Mouse (Mus musculus) limb, embryonic 11.5 days (tissue): Measurements from ENCODE around the gene Foxn4. TPM values are rescaled to one million over a fixed set of nuclear protein-coding genes. Genes with fewer than 3 reads are reported as not detected.

Experiments used
- ATAC-seq: fragments of 200-750 bp; cut with Nextera tagmentation; 2 replicates; pipeline ENCODE4 v1.8.0; 2017; ENCODE audit warnings: low read depth; ENCODE audit not compliant: insufficient number of reproducible peaks, low FRiP score, low TSS enrichment
- DNase-seq: peaks from one replicate; pipeline ENCODE4 v3.0.0-alpha.2; 2015; ENCODE audit warnings: low spot score
- H3K27ac ChIP-seq: fragments of 300-500 bp; sonication (generic); replicated peaks from 2 replicates; pipeline ENCODE4 v1.5.1; 2014; ENCODE audit warnings: low read depth, mild to moderate bottlenecking, low read length
- H3K27me3 ChIP-seq: fragments of 300-500 bp; sonication (generic); 2 replicates; pipeline ENCODE4 v1.6.1; 2014; ENCODE audit warnings: mild to moderate bottlenecking, low read length, mixed read lengths; ENCODE audit not compliant: control insufficient read depth, insufficient read depth
- H3K36me3 ChIP-seq: fragments of 300-500 bp; sonication (generic); 2 replicates; pipeline ENCODE4 v1.6.1; 2014; ENCODE audit warnings: mild to moderate bottlenecking, low read length, moderate library complexity, mixed read lengths; ENCODE audit not compliant: control insufficient read depth, insufficient read depth
- H3K4me1 ChIP-seq: fragments of 300-500 bp; sonication (generic); 2 replicates; pipeline ENCODE4 v1.6.1; 2014; ENCODE audit warnings: low read length, mixed read lengths; ENCODE audit not compliant: control insufficient read depth, insufficient read depth
- H3K4me2 ChIP-seq: fragments of 300-500 bp; sonication (generic); 2 replicates; pipeline ENCODE4 v1.6.1; 2014; ENCODE audit warnings: low read depth, mild to moderate bottlenecking, moderate library complexity; ENCODE audit not compliant: severe bottlenecking
- H3K4me3 ChIP-seq: fragments of 300-500 bp; sonication (generic); 2 replicates; pipeline ENCODE4 v1.5.1; 2014; ENCODE audit warnings: low read depth, low read length
- H3K9ac ChIP-seq: fragments of 300-500 bp; sonication (generic); 2 replicates; pipeline ENCODE4 v1.6.1; 2014; ENCODE audit warnings: mild to moderate bottlenecking, low read length
- H3K9me3 ChIP-seq: fragments of 300-500 bp; sonication (generic); 2 replicates; pipeline ENCODE4 v1.6.1; 2016; ENCODE audit warnings: low read length; ENCODE audit not compliant: control insufficient read depth
- WGBS: fragments of 180-500 bp; shearing (Covaris S2); extraction: QIAGEN DNeasy Blood & Tissue Kit; methylation state at CpG from one replicate; pipeline ENCODE4 v1.1.7; 2014; 5-methylcytosine and 5-hydroxymethylcytosine counted together
- polyA plus RNA-seq: library from polyadenylated mRNA; unstranded; fragments of >200 nt; fragmentation: Nextera tagmentation; extraction: Ambion mirVana; gene quantifications from 2 replicates; pipeline ENCODE4 v1.2.1, GENCODE M21; 2014

The Foxn4 gene
- polyA plus RNA-seq, 1 experiment from 2014 or later, result not detected

GRCm38 (mm10) chr5:114286102-114286501, 12.5 kb upstream of the Foxn4 start:
- Histone ChIP-seq H3K27ac (no peak overlapping the region), H3K9me3 (no peaks in the 10 kb centered on the region), H3K4me3 (no peak overlapping the region), H3K36me3 (no peaks in the 10 kb centered on the region), H3K27me3 (no peaks in the 10 kb centered on the region), H3K4me2 (no peak overlapping the region), H3K4me1 (peaks cover 6% of the 10 kb centered on the region; the same call in 1 of the 2 replicates), H3K9ac (no peak overlapping the region)
- ATAC-seq (no peak), DNase-seq (no peak)
- 75% methylated on average over 4 of the region's 4 CpGs for WGBS

DNA sequence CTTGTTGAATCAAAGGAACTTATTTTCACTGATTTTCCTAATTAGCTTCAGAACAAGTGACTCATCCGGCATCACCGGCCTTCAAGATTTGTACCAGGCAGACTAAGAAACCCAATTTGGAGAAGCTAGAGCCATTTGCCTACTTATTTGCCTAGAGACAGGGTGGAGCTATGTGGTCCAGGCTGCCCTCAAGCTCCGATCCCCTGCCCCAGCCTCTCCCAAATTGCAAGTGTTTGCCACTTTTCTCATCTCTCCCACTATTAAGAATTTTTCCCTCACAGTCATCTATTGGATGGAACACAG, 11.7 kb upstream of the Foxn4 start:
- Histone ChIP-seq H3K4me3 (no peak overlapping the region), H3K4me2 (no peak overlapping the region), H3K27ac (no peak overlapping the region), H3K9me3 (no peaks in the 10 kb centered on the region), H3K36me3 (no peaks in the 10 kb centered on the region), H3K27me3 (no peaks in the 10 kb centered on the region), H3K9ac (no peak overlapping the region), H3K4me1 (peaks cover 6% of the 10 kb centered on the region; the same call in 1 of the 2 replicates)
- no peak for ATAC-seq
- no peak for DNase-seq
- 50% methylated on average over 3 of the region's 3 CpGs for WGBS

DNA sequence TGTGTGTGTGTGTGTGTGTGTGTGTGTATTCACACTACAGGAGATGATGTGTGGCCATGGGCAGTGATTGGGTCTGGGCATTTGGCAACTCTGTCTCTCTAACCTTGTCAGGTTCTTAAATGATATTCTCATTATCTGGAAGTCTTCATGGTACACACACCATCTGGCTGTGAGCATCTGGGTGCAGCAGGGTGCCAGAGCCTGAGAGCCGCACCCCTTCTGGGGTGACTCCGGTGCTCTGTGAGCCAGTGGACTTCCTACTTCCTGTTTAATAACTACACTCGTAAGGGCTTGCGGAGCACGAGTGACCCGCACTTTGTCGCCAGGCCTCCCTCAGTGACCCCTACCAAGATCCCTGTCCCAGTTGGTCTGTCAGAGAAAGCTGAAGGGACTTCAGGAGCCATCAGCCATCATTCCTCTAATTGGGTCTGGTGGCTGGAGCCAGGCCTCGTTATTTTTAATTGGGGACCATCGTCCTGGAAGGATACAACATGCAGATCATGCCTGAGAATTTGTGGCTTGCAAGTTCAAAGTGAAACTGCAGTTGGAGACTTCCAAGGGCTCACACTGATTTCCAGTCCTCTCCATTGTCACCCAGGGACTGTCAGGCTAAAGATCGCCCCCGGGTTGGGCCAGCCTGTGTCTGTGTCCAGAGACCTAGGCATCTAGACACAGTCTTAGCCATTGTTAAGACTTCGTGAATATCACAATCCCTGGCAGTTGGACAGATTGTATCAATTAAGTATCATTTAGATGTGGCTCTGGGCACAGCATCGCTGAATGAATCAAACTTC, 11.2 kb upstream of the Foxn4 start:
- no peaks in the 10 kb centered on the region for H3K36me3 ChIP-seq
- no peak overlapping the region for H3K4me2 ChIP-seq
- H3K27me3 ChIP-seq, result no peaks in the 10 kb centered on the region
- H3K4me3 ChIP-seq, result no peak overlapping the region
- DNase-seq (no peak), ATAC-seq (no peak)
- 31% methylated on average over 13 of the region's 13 CpGs for WGBS
- no peak overlapping the region for H3K9ac ChIP-seq
- no peaks in the 10 kb centered on the region for H3K9me3 ChIP-seq
- no peak overlapping the region for H3K27ac ChIP-seq
- H3K4me1 ChIP-seq, result peaks cover 6% of the 10 kb centered on the region; the same call in 1 of the 2 replicates

GRCm38 (mm10) chr5:114282346-114282745, 8.7 kb upstream of the Foxn4 start:
- peaks cover 4% of the 10 kb centered on the region; the same call in 1 of the 2 replicates for H3K4me1 ChIP-seq
- no peak overlapping the region for H3K4me3 ChIP-seq
- peaks cover 3% of the 10 kb centered on the region; the same call in 1 of the 2 replicates for H3K27me3 ChIP-seq
- no peak overlapping the region for H3K4me2 ChIP-seq
- ATAC-seq (no peak), DNase-seq (no peak)
- H3K9me3 ChIP-seq, result no peaks in the 10 kb centered on the region
- H3K36me3 ChIP-seq, result no peaks in the 10 kb centered on the region
- no peak overlapping the region for H3K27ac ChIP-seq
- H3K9ac ChIP-seq, result no peak overlapping the region
- 51% methylated on average over 6 of the region's 6 CpGs for WGBS

DNA sequence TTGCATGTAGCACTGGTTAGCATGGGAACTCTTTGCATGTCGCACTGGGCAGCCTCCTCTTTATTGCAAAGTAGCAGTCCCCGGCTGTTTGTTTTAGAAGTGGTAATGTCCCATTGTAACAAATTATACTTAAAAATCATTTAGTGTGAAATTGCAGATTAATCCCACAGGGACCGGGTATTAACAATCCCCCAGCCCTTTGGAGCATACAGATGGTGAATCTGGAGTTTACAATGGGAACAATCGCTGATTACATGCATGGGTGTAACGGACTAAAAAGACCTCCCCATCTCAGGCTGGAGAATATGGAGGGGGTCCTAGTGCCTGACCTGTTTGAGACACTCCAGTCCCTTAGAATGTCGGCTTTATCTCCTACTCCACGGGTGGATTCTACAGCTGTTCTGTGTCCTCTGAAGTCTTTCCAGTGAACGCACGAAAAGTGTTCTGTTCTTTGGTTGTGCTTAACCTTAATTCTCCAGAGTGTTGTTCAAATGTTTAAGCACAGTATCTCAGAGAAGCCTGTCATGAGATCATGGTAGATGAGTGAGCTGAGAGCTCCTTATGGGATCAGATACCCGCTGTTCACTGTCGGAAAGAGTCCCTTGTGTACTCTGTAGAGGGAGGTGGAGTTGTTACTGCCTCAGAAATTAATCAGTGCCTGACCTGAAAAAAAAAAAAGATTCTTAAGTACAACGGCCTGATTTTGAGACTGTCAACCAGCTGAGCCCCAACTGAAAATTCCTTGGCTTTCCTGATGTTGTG, 6.0 kb upstream of the Foxn4 start:
- no peak overlapping the region for H3K4me3 ChIP-seq
- 73% methylated on average over 12 of the region's 12 CpGs for WGBS
- peaks cover under 1% of the 10 kb centered on the region for H3K4me1 ChIP-seq
- peaks cover 28% of the 10 kb centered on the region for H3K27me3 ChIP-seq
- DNase-seq, result no peak
- ATAC-seq, result no peak
- no peaks in the 10 kb centered on the region for H3K9me3 ChIP-seq
- no peak overlapping the region for H3K4me2 ChIP-seq
- no peak overlapping the region for H3K27ac ChIP-seq
- H3K9ac ChIP-seq, result no peak overlapping the region
- H3K36me3 ChIP-seq, result no peaks in the 10 kb centered on the region

DNA sequence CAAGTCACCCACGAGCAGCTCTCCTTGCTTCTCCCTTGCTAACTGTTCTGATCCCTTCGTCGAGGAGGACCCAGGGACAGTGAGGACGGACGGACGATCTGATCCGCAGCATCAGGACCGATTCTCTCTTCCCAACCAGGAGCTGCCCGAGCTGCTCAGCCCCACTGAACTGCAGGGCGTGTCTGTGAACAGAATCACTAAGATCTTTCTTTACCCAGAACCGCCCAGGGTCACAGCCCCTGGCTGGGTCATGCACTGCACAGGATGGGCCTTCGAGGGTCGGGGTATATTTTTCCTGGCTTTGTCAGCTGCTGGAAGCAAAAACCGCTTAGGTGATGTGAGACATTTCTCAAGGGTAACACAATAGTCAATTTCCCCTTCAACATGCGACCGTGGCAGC, 2.4 kb upstream of the Foxn4 start:
- H3K9me3 ChIP-seq, result no peaks in the 10 kb centered on the region
- no peaks in the 10 kb centered on the region for H3K36me3 ChIP-seq
- 45% methylated on average over 16 of the region's 16 CpGs for WGBS
- no peak overlapping the region for H3K27ac ChIP-seq
- ATAC-seq, result no peak
- no peak for DNase-seq
- no peak overlapping the region for H3K4me2 ChIP-seq
- H3K4me1 ChIP-seq, result peaks cover 9% of the 10 kb centered on the region
- H3K4me3 ChIP-seq, result no peak overlapping the region
- H3K9ac ChIP-seq, result no peak overlapping the region
- H3K27me3 ChIP-seq, result peaks cover 59% of the 10 kb centered on the region

- no peak overlapping the region for H3K9ac ChIP-seq
- no peak overlapping the region for H3K4me2 ChIP-seq
- no peaks in the 10 kb centered on the region for H3K36me3 ChIP-seq
- no peak for ATAC-seq
- peaks cover 9% of the 10 kb centered on the region for H3K4me1 ChIP-seq
- H3K27ac ChIP-seq, result no peak overlapping the region
- DNase-seq, result no peak
- no peak overlapping the region for H3K4me3 ChIP-seq
- peaks cover 63% of the 10 kb centered on the region for H3K27me3 ChIP-seq
- WGBS, result 24% methylated on average over 8 of the region's 8 CpGs
- no peaks in the 10 kb centered on the region for H3K9me3 ChIP-seq
Measured at GRCm38 (mm10) chr5:114275339-114275738, 1.7 kb upstream of the Foxn4 start.

DNA sequence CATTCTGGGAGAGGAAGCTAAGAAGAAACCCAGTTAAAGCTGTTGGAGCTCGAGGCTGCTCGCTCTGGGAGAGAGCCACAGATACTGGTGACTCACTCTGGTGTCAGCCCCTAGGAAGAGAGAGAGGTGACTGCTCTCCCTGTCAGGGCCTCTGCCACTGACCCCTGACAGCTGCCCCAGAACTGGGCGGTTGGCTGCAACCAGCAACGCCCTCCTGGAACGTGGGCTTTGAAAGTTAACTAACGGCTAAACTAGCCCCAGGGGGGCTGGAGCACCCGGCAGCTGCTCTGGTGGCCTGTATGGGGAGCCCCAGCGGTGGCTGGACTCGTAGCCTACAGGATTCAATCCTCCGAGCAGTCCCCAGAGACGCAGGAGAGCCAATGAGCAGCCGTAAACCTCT, 3.6 kb downstream of the Foxn4 start:
- H3K27ac ChIP-seq, result no peak overlapping the region
- ATAC-seq, result no peak
- no peak for DNase-seq
- peaks cover 47% of the 10 kb centered on the region for H3K27me3 ChIP-seq
- H3K4me1 ChIP-seq, result peaks cover 15% of the 10 kb centered on the region
- H3K9me3 ChIP-seq, result no peaks in the 10 kb centered on the region
- H3K4me3 ChIP-seq, result no peak overlapping the region
- H3K36me3 ChIP-seq, result no peaks in the 10 kb centered on the region
- H3K4me2 ChIP-seq, result no peak overlapping the region
- WGBS, result 21% methylated on average over 12 of the region's 12 CpGs
- H3K9ac ChIP-seq, result peak overlapping the region; percentile 12; the same call in 1 of the 2 replicates
